ENCODE assay signal across 8 mouse cellular contexts in the genomic region with DNA sequence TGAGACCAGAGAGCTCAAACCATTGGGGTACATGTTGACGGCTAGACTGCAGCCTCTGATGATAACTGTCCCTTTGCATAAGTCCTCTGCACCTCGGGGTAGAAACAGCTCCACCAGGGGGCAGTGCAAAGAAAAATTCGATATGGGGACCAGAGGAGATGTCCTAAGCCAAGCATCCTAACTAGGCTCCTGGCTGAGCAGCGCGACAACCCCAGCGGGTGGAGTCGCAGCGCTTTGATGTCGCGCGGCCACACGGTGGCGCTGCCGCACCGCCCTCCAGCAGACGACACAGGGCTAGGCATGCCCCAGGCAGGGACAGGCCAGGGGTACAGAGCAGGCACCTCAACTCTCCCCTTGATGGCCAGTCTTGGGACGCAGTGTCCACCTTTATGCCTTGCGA.
DNase-seq lines count a peak whose midpoint lies in the region; ATAC-seq and TF ChIP-seq lines count a peak whose summit lies in the region.

No protein-coding gene starts in this region.

- peak; percentile 90 for ATAC-seq in hindbrain, embryonic 12.5 days (ENCODE audit: low FRiP score)

- H3K4me1 ChIP-seq in MEL (ENCODE audit: control insufficient read depth in 1 of 2, insufficient read depth in 2 of 2, low read length in 2 of 2) = no peaks in the 10 kb centered on the region
- peaks cover 26% of the 10 kb centered on the region for H3K4me1 ChIP-seq in hindbrain, embryonic 12.5 days

- peak; percentile 91 to 97 (median 95) for TF ChIP-seq CTCF in MEL (IDR thresholded peaks at IDR 0.05 in 2 of 3, conservative IDR thresholded peaks at IDR 0.05 in 1 of 3; ENCODE audit: control insufficient read depth in 1 of 3, insufficient read depth in 1 of 3, low read depth in 2 of 3, low read length in 3 of 3, poor library complexity in 1 of 3, severe bottlenecking in 1 of 3)

- peak; percentile 95 for TF ChIP-seq RAD21 in MEL (IDR thresholded peaks at IDR 0.05; ENCODE audit: low read depth, low read length)

- H3K36me3 ChIP-seq in MEL (ENCODE audit: control insufficient read depth in 1 of 2, insufficient read depth in 2 of 2, low read length in 2 of 2) = no peaks in the 10 kb centered on the region
- H3K36me3 ChIP-seq in hindbrain, embryonic 12.5 days = no peaks in the 10 kb centered on the region

- no peak overlapping the region for H3K9ac ChIP-seq in MEL (ENCODE audit: control insufficient read depth, low read depth, low read length, poor library complexity, severe bottlenecking)
- no peak overlapping the region for H3K9ac ChIP-seq in hindbrain, embryonic 12.5 days

- H3K79me2 ChIP-seq in MEL (ENCODE audit: control insufficient read depth, insufficient read depth, low read length, poor library complexity) = no peaks in the 10 kb centered on the region

- H3K9me3 ChIP-seq in MEL (replicated peaks; ENCODE audit: insufficient read depth, low read length) = no peaks in the 10 kb centered on the region
- no peaks in the 10 kb centered on the region for H3K9me3 ChIP-seq in hindbrain, embryonic 12.5 days (replicated peaks)

- DNase-seq in MEL (ENCODE audit: low read depth, low spot score) = peak; percentile 81
- peak; percentile 91 for DNase-seq in cerebellum, adult 9-11 months
- DNase-seq in frontal cortex, postnatal 10 days (ENCODE audit: low spot score in 2 of 2) = peak; percentile 76 to 85
- peak; percentile 85 to 87 for DNase-seq in layer of hippocampus, postnatal 14 days (ENCODE audit: low spot score in 2 of 2)
- DNase-seq in lung, postnatal 10 days = peak; percentile 89
- peak; percentile 62 for DNase-seq in retina, adult 2 months (ENCODE audit: low read depth, low spot score)
- DNase-seq in thymus, postnatal 36 days = peak; percentile 84 to 87

- H3K27me3 ChIP-seq in MEL (ENCODE audit: control insufficient read depth in 1 of 2, insufficient read depth in 2 of 2, low read length in 2 of 2) = peaks cover 0 to 1% of the 10 kb centered on the region in 2 experiments; a peak in 2 of 4 replicates
- peaks cover 5% of the 10 kb centered on the region for H3K27me3 ChIP-seq in hindbrain, embryonic 12.5 days

- TF ChIP-seq EP300 in MEL (IDR thresholded peaks at IDR 0.05; ENCODE audit: low read depth in 1 of 2, low read length in 2 of 2) = no peak

- no peak overlapping the region for H3K4me3 ChIP-seq in MEL (ENCODE audit: control insufficient read depth in 1 of 2, insufficient read depth in 1 of 2, low read depth in 2 of 2, low read length in 2 of 2)
- H3K4me3 ChIP-seq in hindbrain, embryonic 12.5 days = no peak overlapping the region

- 4% methylated on average over 18 of the region's 18 CpGs for WGBS in hindbrain, embryonic 12.5 days

- no peak overlapping the region for H3K27ac ChIP-seq in MEL (ENCODE audit: control insufficient read depth, low read depth, low read length)
- H3K27ac ChIP-seq in hindbrain, embryonic 12.5 days = no peak overlapping the region

- peak overlapping the region; percentile 15; the same call in 1 of the 2 replicates for H3K4me2 ChIP-seq in hindbrain, embryonic 12.5 days (replicated peaks)

- no peak for TF ChIP-seq POLR2A in MEL (IDR thresholded peaks at IDR 0.05; ENCODE audit: control insufficient read depth in 1 of 2, insufficient read depth in 1 of 2, low read depth in 1 of 2, low read length in 2 of 2, poor library complexity in 1 of 2)

TF ChIP-seq in MEL, 35 proteins besides CTCF, POLR2A, EP300 and RAD21:
- TF ChIP-seq ZC3H11A (IDR thresholded peaks at IDR 0.05; ENCODE audit: low read depth, low read length) (peak; percentile 82), SIN3A (IDR thresholded peaks at IDR 0.05; ENCODE audit: low read length) (no peak), MYB (IDR thresholded peaks at IDR 0.05; ENCODE audit: low read depth, low read length) (no peak), JUND (IDR thresholded peaks at IDR 0.05; ENCODE audit: low read depth, low read length) (no peak), CHD2 (IDR thresholded peaks at IDR 0.05; ENCODE audit: low read length) (no peak), TAL1 (IDR thresholded peaks at IDR 0.05; ENCODE audit: low read length) (no peak), MEF2A (IDR thresholded peaks at IDR 0.05; ENCODE audit: extremely low read depth, insufficient replicate concordance, low read depth, low read length, poor library complexity, severe bottlenecking) (no peak), GABPA (IDR thresholded peaks at IDR 0.05; ENCODE audit: low read depth, low read length) (no peak), USF1 (IDR thresholded peaks at IDR 0.05; ENCODE audit: low read depth, low read length) (no peak), NELFE (IDR thresholded peaks at IDR 0.05; ENCODE audit: low read depth, low read length) (no peak), SMC3 (IDR thresholded peaks at IDR 0.05; ENCODE audit: low read depth, low read length) (peak; percentile 92), BHLHE40 (IDR thresholded peaks at IDR 0.05; ENCODE audit: borderline replicate concordance, low read depth, low read length) (no peak), MAZ (IDR thresholded peaks at IDR 0.05; ENCODE audit: low read depth, low read length) (no peak), ZKSCAN1 (IDR thresholded peaks at IDR 0.05; ENCODE audit: low read depth, low read length) (no peak)
